Mouse (Mus musculus) neural tube, embryonic 13.5 days (tissue): ENCODE results near the gene Kifc1. TPM values are rescaled to one million over a fixed set of nuclear protein-coding genes. Genes with fewer than 3 reads are reported as not detected.
"Not testable (repeated sequence)": the region's sequence is repeated elsewhere in the genome, so short reads cannot be mapped to it uniquely, and the experiment has no call there.

Experiments
- ATAC-seq: fragments of 200-750 bp; cut with Nextera tagmentation; 2 replicates; pipeline ENCODE4 v1.8.0; 2017; ENCODE audit warnings: low read depth, mild to moderate bottlenecking, moderate TSS enrichment, moderate library complexity
- H3K27ac ChIP-seq: fragments of 300-500 bp; sonication (generic); replicated peaks from 2 replicates; pipeline ENCODE4 v1.5.1; 2015; ENCODE audit warnings: moderate library complexity, mild to moderate bottlenecking, inconsistent platforms
- H3K27me3 ChIP-seq: fragments of 300-500 bp; sonication (generic); 2 replicates; pipeline ENCODE4 v1.6.1; 2015; ENCODE audit warnings: mild to moderate bottlenecking, inconsistent platforms
- H3K36me3 ChIP-seq: fragments of 300-500 bp; sonication (generic); 2 replicates; pipeline ENCODE4 v1.6.1; 2015; ENCODE audit warnings: mild to moderate bottlenecking, inconsistent platforms
- H3K4me1 ChIP-seq: fragments of 300-500 bp; sonication (generic); replicated peaks from 2 replicates; pipeline ENCODE4 v1.6.1; 2015; ENCODE audit warnings: inconsistent platforms
- H3K4me2 ChIP-seq: fragments of 300-500 bp; sonication (generic); 2 replicates; pipeline ENCODE4 v1.6.1; 2015; ENCODE audit warnings: inconsistent platforms, mild to moderate bottlenecking, moderate library complexity
- H3K4me3 ChIP-seq: fragments of 300-500 bp; sonication (generic); 2 replicates; pipeline ENCODE4 v1.5.1; 2015; ENCODE audit warnings: mild to moderate bottlenecking, inconsistent platforms
- H3K9ac ChIP-seq: fragments of 300-500 bp; sonication (generic); 2 replicates; pipeline ENCODE4 v1.6.1; 2015; ENCODE audit warnings: moderate library complexity, mild to moderate bottlenecking, inconsistent platforms
- H3K9me3 ChIP-seq: fragments of 300-500 bp; sonication (generic); 2 replicates; pipeline ENCODE4 v1.6.1; 2016; ENCODE audit warnings: inconsistent platforms
- WGBS: fragments of 180-500 bp; shearing (Covaris S2); methylation state at CpG from one replicate; pipeline ENCODE4 v1.1.7; 2015; 5-methylcytosine and 5-hydroxymethylcytosine counted together
- polyA plus RNA-seq: library from polyadenylated mRNA; unstranded; fragments of >200 nt; fragmentation: Nextera tagmentation; extraction: Ambion mirVana; gene quantifications from 2 replicates; pipeline ENCODE4 v1.2.1, GENCODE M21; 2015

The Kifc1 gene
- polyA plus RNA-seq, 1 experiment from 2014 or later: 1.2 TPM

DNA sequence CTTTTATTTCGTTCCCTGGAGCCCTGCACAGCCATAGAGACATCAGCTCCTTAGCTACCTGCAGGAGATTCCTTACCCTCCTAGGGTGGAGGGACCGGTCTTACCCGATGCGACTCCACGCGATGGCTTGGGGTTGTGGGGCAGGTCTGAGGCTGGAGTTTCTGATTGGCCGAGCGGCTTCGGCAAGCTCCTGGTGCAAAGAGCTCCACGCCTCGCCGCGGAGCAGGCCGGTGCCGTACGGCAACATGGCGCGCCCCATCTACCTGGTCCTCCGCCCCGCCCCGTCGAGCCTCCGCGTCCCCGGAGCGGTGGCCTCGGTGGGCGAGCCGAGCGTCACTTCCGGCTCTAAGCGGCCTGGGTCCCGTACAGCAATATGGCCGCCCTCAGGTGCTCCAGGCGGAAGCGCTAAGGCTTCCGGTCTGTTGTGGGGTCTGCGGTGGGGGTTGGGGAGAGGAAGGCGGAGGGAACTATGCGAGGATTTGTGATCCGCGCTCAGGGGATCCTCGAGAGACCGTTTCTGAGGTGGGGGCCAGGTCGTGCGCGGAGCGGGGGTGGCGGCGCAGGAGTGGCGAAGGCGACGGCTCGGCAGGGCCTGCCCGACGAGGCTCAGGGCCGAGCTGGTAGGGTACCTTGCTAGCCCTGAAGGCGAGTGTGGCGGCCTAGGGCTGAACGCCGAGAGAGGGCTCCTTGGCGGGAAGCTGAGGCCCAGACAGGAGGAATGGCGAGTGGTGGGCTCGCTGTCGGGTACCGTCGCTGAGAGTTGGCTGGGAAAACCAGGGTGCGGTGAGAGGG lies 18.8 kb upstream of the Kifc1 start, which contains the start of gene Daxx:
Gene Daxx, plus strand, starts transcription at position 338 of the 792 bp plus-strand sequence.
- Histone ChIP-seq H3K27me3 (no peaks in the 10 kb centered on the region), H3K4me3 (peak within 1 kb of the TSS; percentile 88), H3K27ac (peak within 1 kb of the TSS; percentile 94), H3K9ac (peak within 1 kb of the TSS; percentile 92), H3K36me3 (peaks cover 36% of the 10 kb centered on the region), H3K4me2 (peak within 1 kb of the TSS; percentile 94), H3K9me3 (no peaks in the 10 kb centered on the region), H3K4me1 (peaks cover 41% of the 10 kb centered on the region)
- under 1% methylated on average over 68 of the region's 68 CpGs for WGBS
- ATAC-seq: peak; percentile 96

DNA sequence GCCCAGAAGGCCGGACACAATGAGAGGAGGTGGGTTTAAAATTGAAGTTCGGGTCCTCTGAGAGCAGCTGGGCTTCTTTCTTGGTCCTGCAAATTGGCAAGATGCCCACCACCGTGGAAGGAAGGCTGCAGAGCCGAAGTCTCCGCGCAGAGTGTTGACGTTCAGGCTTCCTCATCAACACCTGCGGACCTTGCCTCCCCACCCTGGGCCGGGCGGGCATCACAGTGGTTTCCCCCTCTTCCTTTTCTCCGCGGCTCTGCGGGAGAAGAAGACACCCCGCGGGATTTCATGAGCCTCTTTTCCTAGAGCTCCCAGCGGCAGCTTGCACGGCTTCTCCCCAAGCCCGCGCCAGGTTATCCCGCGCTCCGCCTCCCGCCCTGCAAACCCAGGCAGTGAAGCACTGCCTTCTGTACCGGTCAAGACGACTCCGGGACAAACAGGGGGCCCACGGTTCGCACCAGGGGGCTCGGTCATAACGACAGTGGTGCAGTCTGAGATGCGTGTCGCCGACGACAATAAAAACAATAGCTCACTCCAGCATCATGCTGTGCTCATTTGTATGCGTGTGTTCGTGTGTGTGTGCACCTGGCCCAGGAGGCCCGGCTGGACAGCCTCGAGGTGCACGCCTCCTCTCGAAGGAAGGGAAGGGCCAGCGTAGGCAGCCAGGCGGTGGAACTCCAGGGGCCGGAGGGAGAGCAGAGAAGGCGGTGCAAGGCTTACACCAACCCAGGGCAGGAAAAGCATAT lies 18.0 kb upstream of the Kifc1 start:
- peaks cover 35% of the 10 kb centered on the region for H3K4me1 ChIP-seq
- H3K4me3 ChIP-seq: peak overlapping the region; percentile 88
- H3K27me3 ChIP-seq: no peaks in the 10 kb centered on the region
- H3K4me2 ChIP-seq: peak overlapping the region; percentile 94
- H3K9me3 ChIP-seq: no peaks in the 10 kb centered on the region
- under 1% methylated on average over 41 of the region's 44 CpGs for WGBS
- H3K27ac ChIP-seq: peak overlapping the region; percentile 94
- peak overlapping the region; percentile 82 for H3K9ac ChIP-seq
- H3K36me3 ChIP-seq: peaks cover 28% of the 10 kb centered on the region
- ATAC-seq: no peak; the same call in 1 of the 2 replicates

DNA sequence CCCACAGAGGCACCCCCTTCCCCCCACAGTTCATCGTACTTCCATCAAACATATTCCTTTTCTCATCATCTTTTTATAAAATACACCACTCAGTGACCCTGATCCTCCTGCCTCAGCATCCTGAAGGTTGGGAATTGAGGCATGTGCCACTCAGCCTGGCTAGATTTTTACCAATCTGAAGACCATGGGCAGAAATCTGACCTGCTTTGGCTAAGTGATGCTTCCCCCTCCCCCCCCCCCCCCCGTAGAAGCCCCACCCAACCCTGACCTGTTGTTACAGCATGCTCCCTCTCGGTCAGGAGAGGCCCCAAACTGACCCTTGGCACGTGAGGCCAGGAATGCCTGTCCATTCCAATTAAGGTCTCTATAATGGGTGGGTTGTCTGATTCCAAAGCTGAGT lies 14.4 kb upstream of the Kifc1 start, which contains the start of gene Platr17:
Gene Platr17, plus strand, starts transcription at position 301 of the 400 bp plus-strand sequence.
- WGBS: 32% methylated on average over 2 of the region's 4 CpGs
- not testable (repeated sequence) for H3K4me1 ChIP-seq

DNA sequence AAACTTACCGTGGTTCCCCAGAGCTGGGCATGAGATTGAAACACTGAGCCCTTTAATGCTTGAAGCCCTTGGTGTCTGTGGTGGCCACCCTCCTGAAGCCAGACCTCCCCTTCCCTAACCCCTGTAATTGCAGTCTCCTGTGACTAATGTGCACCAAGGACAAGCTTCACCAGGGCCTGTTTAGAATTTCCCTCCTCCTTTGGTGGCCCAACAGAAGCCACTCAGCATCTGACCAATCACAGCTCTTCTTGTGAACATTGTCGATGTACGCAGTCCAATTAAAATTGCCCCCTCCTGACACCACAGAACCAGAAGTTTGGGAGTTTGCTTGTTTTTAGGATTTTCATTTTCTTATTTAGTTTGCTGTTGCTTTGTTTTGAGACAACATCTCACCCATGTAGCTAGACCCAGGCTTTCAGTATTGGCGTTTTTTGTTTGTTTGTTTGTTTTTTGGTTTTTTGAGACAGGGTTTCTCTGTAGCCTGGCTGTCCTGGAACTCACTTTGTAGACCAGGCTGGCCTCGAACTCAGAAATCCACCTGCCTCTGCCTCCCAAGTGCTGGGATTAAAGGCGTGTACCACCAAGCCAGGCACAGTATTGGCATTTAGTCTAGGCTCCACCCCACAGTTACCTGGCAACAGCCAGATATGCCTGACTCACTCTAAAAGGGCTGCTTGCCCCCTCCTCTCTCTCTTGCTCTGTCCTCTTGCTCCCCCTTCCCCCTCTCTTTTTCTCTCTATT lies 13.6 kb upstream of the Kifc1 start:
- 66% methylated on average over 6 of the region's 6 CpGs for WGBS
- H3K27me3 ChIP-seq, H3K4me2 ChIP-seq, H3K4me1 ChIP-seq, H3K4me3 ChIP-seq, H3K36me3 ChIP-seq, H3K9ac ChIP-seq, H3K9me3 ChIP-seq, ATAC-seq, H3K27ac ChIP-seq: not testable (repeated sequence)

More for the DNA sequence above, 14.4 kb upstream of the Kifc1 start, which contains the start of gene Platr17:
- H3K9me3 ChIP-seq, H3K27ac ChIP-seq, ATAC-seq, H3K9ac ChIP-seq, H3K4me2 ChIP-seq, H3K36me3 ChIP-seq, H3K27me3 ChIP-seq, H3K4me3 ChIP-seq: not testable (repeated sequence)

DNA sequence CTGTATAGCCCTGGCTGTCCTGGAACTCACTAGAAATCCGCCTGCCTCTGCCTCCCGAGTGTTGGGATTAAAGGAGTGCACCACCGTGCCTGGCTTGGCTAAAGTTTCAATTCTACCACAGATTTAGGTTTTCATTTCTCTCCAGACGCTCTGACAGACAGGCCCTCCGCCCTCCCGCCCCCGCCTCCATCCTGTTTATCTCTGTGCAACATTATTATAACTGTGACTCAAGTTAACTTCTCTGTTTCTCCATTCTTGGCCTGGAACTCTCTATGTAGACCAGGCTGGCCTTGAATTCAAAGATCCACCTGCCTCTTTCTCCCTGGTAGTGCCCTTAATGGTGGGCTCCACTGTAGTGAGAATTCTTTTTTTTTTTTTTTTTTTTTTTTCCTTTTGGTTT lies 12.0 kb upstream of the Kifc1 start:
- no peaks in the 10 kb centered on the region for H3K9me3 ChIP-seq
- no peaks in the 10 kb centered on the region for H3K4me1 ChIP-seq
- no peak overlapping the region for H3K27ac ChIP-seq
- H3K4me2 ChIP-seq: no peak overlapping the region
- H3K9ac ChIP-seq: no peak overlapping the region
- 87% methylated on average over 7 of the region's 7 CpGs for WGBS
- ATAC-seq: no peak
- no peaks in the 10 kb centered on the region for H3K27me3 ChIP-seq
- no peak overlapping the region for H3K4me3 ChIP-seq
- no peaks in the 10 kb centered on the region for H3K36me3 ChIP-seq

DNA sequence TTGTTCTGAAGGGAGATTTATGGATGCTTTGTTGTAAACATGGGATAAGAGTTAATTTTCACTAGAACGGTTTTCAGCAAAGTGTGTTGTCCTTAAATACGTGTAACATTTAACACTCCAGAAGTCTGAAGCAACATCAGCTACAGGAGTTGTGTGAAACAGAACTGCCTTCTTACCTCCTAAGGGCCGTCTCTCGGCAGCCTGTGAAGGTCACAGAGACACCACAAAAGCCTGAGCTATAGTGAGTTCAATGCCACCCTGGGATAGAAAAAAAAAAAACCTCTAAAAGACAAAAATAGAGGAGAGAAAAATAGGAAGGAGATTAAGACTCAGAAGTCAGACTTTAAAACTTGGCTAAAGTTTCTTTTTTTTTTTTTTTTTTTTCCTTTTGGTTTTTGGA lies 11.6 kb upstream of the Kifc1 start:
- WGBS: 44% methylated on average over 4 of the region's 4 CpGs
- ATAC-seq: no peak

DNA sequence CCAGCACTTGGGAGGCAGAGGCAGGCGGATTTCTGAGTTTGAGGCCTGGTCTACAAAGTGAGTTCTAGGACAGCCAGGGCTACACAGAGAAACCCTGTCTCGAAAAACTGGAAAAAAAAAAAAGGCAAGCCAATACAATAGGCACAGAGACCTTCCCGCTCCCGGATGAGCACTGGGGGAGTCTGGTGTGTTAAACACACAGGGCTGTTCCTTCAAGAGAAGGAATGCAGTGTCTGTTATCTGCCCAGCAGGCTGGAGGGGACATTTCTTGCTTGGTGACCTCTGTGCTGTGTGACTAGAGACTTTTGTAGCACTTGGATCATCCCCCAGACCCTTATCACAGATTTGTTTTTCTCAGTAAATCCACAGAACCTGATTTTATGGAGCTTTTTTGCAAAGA lies 11.2 kb upstream of the Kifc1 start:
- H3K4me1 ChIP-seq: no peaks in the 10 kb centered on the region
- ATAC-seq: no peak
- H3K4me3 ChIP-seq: no peak overlapping the region
- H3K27me3 ChIP-seq: no peaks in the 10 kb centered on the region
- no peaks in the 10 kb centered on the region for H3K36me3 ChIP-seq
- H3K27ac ChIP-seq: no peak overlapping the region
- H3K9ac ChIP-seq: peak overlapping the region; percentile 8; the same call in 1 of the 2 replicates
- H3K9me3 ChIP-seq: no peaks in the 10 kb centered on the region
- no peak overlapping the region for H3K4me2 ChIP-seq
- WGBS: 52% methylated on average over 4 of the region's 4 CpGs

More for the DNA sequence above, 11.6 kb upstream of the Kifc1 start:
- H3K27ac ChIP-seq: no peak overlapping the region
- no peaks in the 10 kb centered on the region for H3K9me3 ChIP-seq
- H3K27me3 ChIP-seq: no peaks in the 10 kb centered on the region
- H3K9ac ChIP-seq: peak overlapping the region; percentile 8; the same call in 1 of the 2 replicates
- no peak overlapping the region for H3K4me3 ChIP-seq
- H3K36me3 ChIP-seq: no peaks in the 10 kb centered on the region
- H3K4me1 ChIP-seq: no peaks in the 10 kb centered on the region
- no peak overlapping the region for H3K4me2 ChIP-seq

DNA sequence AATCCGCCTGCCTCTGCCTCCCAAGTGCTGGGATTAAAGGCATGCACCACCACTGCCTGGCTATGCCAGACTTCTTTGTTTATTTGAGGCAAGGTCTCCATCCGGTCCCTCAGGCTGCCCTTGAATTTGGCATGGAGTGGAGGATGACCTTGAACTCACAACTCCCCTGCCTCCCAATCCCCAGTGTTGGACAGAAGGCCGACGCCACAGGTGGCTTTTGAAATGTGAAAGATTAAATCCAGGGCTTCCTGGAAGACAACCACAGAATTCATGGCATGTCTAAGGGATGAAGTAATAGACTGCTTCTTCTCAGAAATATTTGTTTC lies 10.5 kb upstream of the Kifc1 start:
- H3K4me1 ChIP-seq: no peaks in the 10 kb centered on the region
- 90% methylated on average over 4 of the region's 4 CpGs for WGBS
- no peak overlapping the region for H3K4me2 ChIP-seq
- no peaks in the 10 kb centered on the region for H3K27me3 ChIP-seq
- H3K9me3 ChIP-seq: no peaks in the 10 kb centered on the region
- H3K9ac ChIP-seq: no peak overlapping the region
- no peak for ATAC-seq
- no peak overlapping the region for H3K4me3 ChIP-seq
- no peaks in the 10 kb centered on the region for H3K36me3 ChIP-seq
- H3K27ac ChIP-seq: no peak overlapping the region

DNA sequence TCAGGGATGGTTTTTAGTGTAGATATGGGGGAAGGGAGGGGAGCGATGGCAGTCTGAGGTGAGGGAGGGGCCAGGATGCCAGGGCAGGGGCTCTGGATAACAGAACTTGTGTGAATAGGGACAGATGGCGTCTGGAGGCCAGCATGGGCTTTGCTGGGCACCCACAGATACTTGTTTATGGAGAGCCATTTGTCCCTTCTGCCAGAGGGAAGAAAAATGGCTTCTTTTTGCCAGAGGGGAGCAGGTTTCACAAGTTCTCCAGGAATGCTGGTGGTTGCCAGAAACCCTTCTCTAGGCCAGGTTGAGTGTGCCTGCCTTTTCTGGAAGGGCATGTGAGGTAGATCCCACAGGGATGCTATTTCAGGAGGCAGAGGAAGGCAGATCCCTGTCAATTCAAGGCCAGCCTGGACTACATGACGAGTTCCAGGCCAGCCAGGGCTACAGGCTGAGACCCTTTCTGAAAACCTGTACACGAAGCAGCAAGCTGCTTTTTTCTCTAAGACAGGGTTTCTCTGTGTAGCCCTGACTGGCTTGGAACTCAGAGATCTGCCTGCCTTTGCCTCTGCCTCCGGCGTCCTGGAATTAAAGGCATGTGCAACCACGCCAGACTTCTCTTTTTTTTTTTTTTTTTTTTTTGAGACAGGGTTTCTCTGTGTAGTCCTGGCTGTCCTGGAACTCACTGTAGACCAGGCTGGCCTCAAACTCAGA lies 10.0 kb upstream of the Kifc1 start:
- 70% methylated on average over 7 of the region's 7 CpGs for WGBS
- no peak overlapping the region for H3K4me2 ChIP-seq
- no peak overlapping the region for H3K9ac ChIP-seq
- no peaks in the 10 kb centered on the region for H3K36me3 ChIP-seq
- H3K27me3 ChIP-seq: no peaks in the 10 kb centered on the region
- H3K4me1 ChIP-seq: no peaks in the 10 kb centered on the region
- H3K4me3 ChIP-seq: no peak overlapping the region
- H3K9me3 ChIP-seq: no peaks in the 10 kb centered on the region
- H3K27ac ChIP-seq: no peak overlapping the region
- no peak for ATAC-seq

DNA sequence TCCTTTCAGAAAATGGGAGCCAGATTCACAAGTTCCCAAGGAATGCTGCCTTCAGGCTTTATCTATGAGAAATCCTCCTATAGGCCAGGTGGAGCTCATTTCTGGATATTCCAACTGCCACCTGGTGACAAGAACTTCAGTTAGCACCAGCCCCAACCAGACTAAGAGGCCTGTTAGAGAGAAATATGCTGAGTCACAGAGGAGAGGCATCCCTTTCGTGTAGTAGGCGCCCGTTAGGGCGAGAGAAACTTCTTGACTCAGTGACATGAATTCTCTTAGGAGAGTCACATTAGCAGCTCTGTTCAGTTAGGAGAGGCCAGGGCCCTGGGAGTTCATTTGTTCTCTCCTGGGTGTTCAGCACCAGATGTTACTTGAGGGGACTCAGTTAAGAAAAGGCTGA lies 9.2 kb upstream of the Kifc1 start:
- no peak overlapping the region for H3K4me2 ChIP-seq
- 88% methylated on average over 4 of the region's 4 CpGs for WGBS
- no peaks in the 10 kb centered on the region for H3K4me1 ChIP-seq
- H3K27ac ChIP-seq: no peak overlapping the region
- H3K27me3 ChIP-seq: no peaks in the 10 kb centered on the region
- H3K9me3 ChIP-seq: no peaks in the 10 kb centered on the region
- ATAC-seq: no peak
- no peak overlapping the region for H3K9ac ChIP-seq
- H3K36me3 ChIP-seq: no peaks in the 10 kb centered on the region
- H3K4me3 ChIP-seq: no peak overlapping the region

DNA sequence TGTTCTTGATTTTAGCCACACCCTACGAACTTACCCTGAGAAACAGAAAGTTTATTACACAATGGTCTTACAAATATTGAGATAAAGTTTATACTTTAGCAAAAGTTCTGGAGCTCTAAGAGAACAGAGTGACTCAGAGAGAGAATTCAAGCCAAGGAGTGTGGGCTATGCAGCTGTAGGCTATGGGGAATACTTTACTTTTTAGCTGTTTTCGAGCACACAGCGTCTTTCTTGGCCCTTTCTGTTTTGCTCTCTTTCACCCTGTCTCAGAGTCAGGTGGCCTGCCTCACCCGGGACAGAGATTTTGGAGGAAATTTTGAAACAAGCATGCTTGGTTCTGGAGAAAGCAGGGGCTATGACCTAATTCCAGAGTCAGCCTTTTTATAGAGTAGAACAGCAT lies 7.7 kb upstream of the Kifc1 start:
- not testable (repeated sequence) for H3K27me3 ChIP-seq, H3K9me3 ChIP-seq, H3K36me3 ChIP-seq, H3K9ac ChIP-seq, H3K4me2 ChIP-seq, H3K27ac ChIP-seq, H3K4me1 ChIP-seq, ATAC-seq, H3K4me3 ChIP-seq
- WGBS: 85% methylated on average over 4 of the region's 4 CpGs
